Mouse (Mus musculus) myocyte (in vitro differentiated cells): ENCODE measurements around the gene Zbtb8b. TPM values are rescaled to one million over a fixed set of nuclear protein-coding genes. Genes with fewer than 3 reads are reported as not detected.

Source experiments
- H3K27me3 ChIP-seq: one replicate; pipeline ENCODE4 v1.6.1; 2011; ENCODE audit not compliant: control insufficient read depth, insufficient read depth, insufficient read length
- H3K36me3 ChIP-seq: one replicate; pipeline ENCODE4 v1.6.1; 2011; ENCODE audit not compliant: control insufficient read depth, insufficient read depth
- H3K4me2 ChIP-seq: one replicate; pipeline ENCODE4 v1.6.1; 2011; ENCODE audit warnings: low read depth, control low read depth
- H3K4me3 ChIP-seq: one replicate; pipeline ENCODE4 v1.5.1; 2011; ENCODE audit warnings: mild to moderate bottlenecking, control low read depth, moderate library complexity
- H3K79me2 ChIP-seq: one replicate; pipeline ENCODE4 v1.6.1; 2011; ENCODE audit not compliant: control insufficient read depth, insufficient read depth
- H3ac ChIP-seq: one replicate; pipeline ENCODE4 v1.6.1; 2011; ENCODE audit not compliant: control insufficient read depth, insufficient read length
- E2F4 ChIP-seq: IDR thresholded peaks from one replicate; pipeline ENCODE4 v1.6.1; 2011; ENCODE audit warnings: mild to moderate bottlenecking, control low read depth, moderate library complexity; ENCODE audit not compliant: insufficient read depth
- MYOD1 ChIP-seq, 3 experiments: IDR thresholded peaks; one replicate each; pipeline ENCODE4 v1.6.1; 2011; ENCODE audit warnings: control low read depth in 2 of 3, low read depth in 2 of 3, mild to moderate bottlenecking in 2 of 3, moderate library complexity in 1 of 3; ENCODE audit not compliant: insufficient read length in 2 of 3, control insufficient read depth in 1 of 3
- MYOG ChIP-seq, 3 experiments: IDR thresholded peaks; one replicate each; pipeline ENCODE4 v1.6.1; 2011; ENCODE audit warnings: control low read depth in 2 of 3, low read depth in 2 of 3, mild to moderate bottlenecking in 2 of 3; ENCODE audit not compliant: insufficient read length in 2 of 3, control insufficient read depth in 1 of 3, insufficient read depth in 1 of 3
- POLR2A ChIP-seq: IDR thresholded peaks from one replicate; pipeline ENCODE4 v1.6.1; 2011; ENCODE audit warnings: low read depth, mild to moderate bottlenecking, control low read depth, moderate library complexity; ENCODE audit not compliant: insufficient read length
- POLR2AphosphoS2 ChIP-seq: IDR thresholded peaks from one replicate; pipeline ENCODE4 v1.6.1; 2011; ENCODE audit warnings: low read depth, control low read depth; ENCODE audit not compliant: insufficient read length
- TCF3 ChIP-seq: IDR thresholded peaks from one replicate; pipeline ENCODE4 v1.6.1; 2011; ENCODE audit warnings: low read depth, control low read depth; ENCODE audit not compliant: insufficient read length
- USF1 ChIP-seq: IDR thresholded peaks from one replicate; pipeline ENCODE4 v1.6.1; 2011; ENCODE audit warnings: low read depth, mild to moderate bottlenecking, control low read depth, moderate library complexity
- polyA plus RNA-seq: library from polyadenylated mRNA; unstranded; fragments of >200 nt; fragmentation: generic; extraction: Trizol; gene quantifications from one replicate; pipeline ENCODE4 v1.2.1, GENCODE M21; 2012; ENCODE audit warnings: missing spikeins

Zbtb8b gene
- polyA plus RNA-seq, 1 experiment: 0.04 TPM

GRCm38 (mm10) chr4:129376961-129377545, 63.6 kb downstream of the Zbtb8b start:
- Histone ChIP-seq H3ac (peak overlapping the region; percentile 24), H3K79me2 (no peaks in the 10 kb centered on the region), H3K4me2 (peak overlapping the region; percentile 72), H3K4me3 (peak overlapping the region; percentile 44), H3K36me3 (no peaks in the 10 kb centered on the region), H3K27me3 (no peaks in the 10 kb centered on the region)
- TF ChIP-seq POLR2A: peak; percentile 18
- no peak for TF ChIP-seq POLR2AphosphoS2
- peak in 1 of 3 experiments; percentile 1 for TF ChIP-seq MYOG (IDR thresholded peaks at IDR 0.05; ENCODE audit: control insufficient read depth in 1 of 3, insufficient read depth in 1 of 3, insufficient read length in 2 of 3, low read depth in 2 of 3)

DNA sequence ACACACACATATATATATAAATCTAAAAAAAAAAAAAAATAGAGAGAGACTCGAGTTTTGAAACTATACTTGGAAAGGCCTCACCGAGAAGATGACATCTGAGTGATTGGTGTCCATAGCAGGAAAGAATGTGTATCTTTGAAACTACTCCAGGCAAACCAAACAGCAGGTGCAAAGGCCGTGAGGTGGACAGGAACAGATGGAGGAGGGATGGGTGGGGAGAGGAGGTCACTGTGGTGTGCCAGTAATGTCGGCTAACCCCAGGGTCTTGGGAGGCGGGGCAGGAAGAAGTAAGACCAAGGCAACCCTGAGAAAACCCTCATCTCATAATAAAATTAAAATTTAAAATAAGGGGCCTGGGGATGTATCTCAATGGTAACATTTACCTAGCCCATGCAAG, 64.8 kb downstream of the Zbtb8b start:
- no peaks in the 10 kb centered on the region for H3K36me3 ChIP-seq
- H3K79me2 ChIP-seq: no peaks in the 10 kb centered on the region
- no peak overlapping the region for H3K4me2 ChIP-seq
- no peak overlapping the region for H3ac ChIP-seq
- no peak for TF ChIP-seq E2F4
- no peak for TF ChIP-seq USF1
- TF ChIP-seq MYOD1 (IDR thresholded peaks at IDR 0.05; ENCODE audit: control insufficient read depth in 1 of 3, insufficient read length in 2 of 3, low read depth in 2 of 3): peak in 2 of 3 experiments; percentile 86 to 94
- TF ChIP-seq TCF3: peak; percentile 45
- peak in 2 of 3 experiments; percentile 48 to 87 for TF ChIP-seq MYOG (IDR thresholded peaks at IDR 0.05; ENCODE audit: control insufficient read depth in 1 of 3, insufficient read depth in 1 of 3, insufficient read length in 2 of 3, low read depth in 2 of 3)
- H3K27me3 ChIP-seq: no peaks in the 10 kb centered on the region
- H3K4me3 ChIP-seq: peak overlapping the region; percentile 44

Other genes with a start within 250 kb of the Zbtb8b start
- 25.4 TPM for gene C77080, start 179.4 kb downstream of the Zbtb8b start, polyA plus RNA-seq
- gene Sync, start 153.2 kb downstream of the Zbtb8b start, polyA plus RNA-seq: 51.1 TPM
- gene Rbbp4, start 105.5 kb downstream of the Zbtb8b start, polyA plus RNA-seq: 137 TPM
- 34.5 TPM for gene Zbtb8os, start 105.2 kb downstream of the Zbtb8b start, polyA plus RNA-seq
- 5.8 TPM for gene Zbtb8a, start 62.7 kb downstream of the Zbtb8b start, polyA plus RNA-seq
- gene Bsdc1, start 20.7 kb upstream of the Zbtb8b start, polyA plus RNA-seq: 22.9 TPM
- gene Tssk3, start 50.2 kb upstream of the Zbtb8b start, polyA plus RNA-seq: not detected
- gene Fam229a, start 50.3 kb upstream of the Zbtb8b start, polyA plus RNA-seq: 0.10 TPM
- gene Marcksl1, start 72.7 kb upstream of the Zbtb8b start, polyA plus RNA-seq: 41.6 TPM
- gene Hdac1, start 101.9 kb upstream of the Zbtb8b start, polyA plus RNA-seq: 50.4 TPM
- gene Lck, start 132.8 kb upstream of the Zbtb8b start, polyA plus RNA-seq: 2.1 TPM
- gene Fam167b, start 137.7 kb upstream of the Zbtb8b start, polyA plus RNA-seq: 0.10 TPM
- gene Eif3i, start 159.8 kb upstream of the Zbtb8b start, polyA plus RNA-seq: 358 TPM
- 220 TPM for gene Tmem234, start 159.8 kb upstream of the Zbtb8b start, polyA plus RNA-seq
- gene Dcdc2b, start 173.4 kb upstream of the Zbtb8b start, polyA plus RNA-seq: 0.36 TPM
- gene Iqcc, start 178.2 kb upstream of the Zbtb8b start, polyA plus RNA-seq: 20.1 TPM
- gene Ccdc28b, start 183.1 kb upstream of the Zbtb8b start, polyA plus RNA-seq: 14.8 TPM
- 23.6 TPM for gene Txlna, start 200.2 kb upstream of the Zbtb8b start, polyA plus RNA-seq
- 32.2 TPM for gene Kpna6, start 231.9 kb upstream of the Zbtb8b start, polyA plus RNA-seq